Mouse (Mus musculus) bone marrow, adult 2 months (tissue): ENCODE measurements around the gene Ap1m2.

ENCODE experiments used
- CTCF ChIP-seq: fragments of 200-500 bp; IDR thresholded peaks from 2 replicates; pipeline ENCODE4 v1.5.1; 2011; ENCODE audit warnings: low read length, control low read depth; ENCODE audit not compliant: control insufficient read depth, insufficient read depth
- POLR2A ChIP-seq: fragments of 200-500 bp; IDR thresholded peaks from 2 replicates; pipeline ENCODE4 v1.6.1; 2011; ENCODE audit warnings: low read depth, mild to moderate bottlenecking, control low read depth, low read length, borderline replicate concordance; ENCODE audit not compliant: control insufficient read depth

GRCm38 (mm10) chr9:21322211-21322916 is 10.2 kb upstream of the Ap1m2 start:
- TF ChIP-seq CTCF (no peak), POLR2A (no peak)
